Mouse (Mus musculus) intestine, postnatal 0 days (tissue): Measurements from ENCODE around the gene Larp4. TPM values are rescaled to one million over a fixed set of nuclear protein-coding genes. Genes with fewer than 3 reads are reported as not detected.
A peak's percentile ranks its signal among the peaks of the same experiment; 100 is the strongest.

Experiments
- ATAC-seq: fragments of 200-750 bp; cut with Nextera tagmentation; 2 replicates; pipeline ENCODE4 v1.8.0; 2017; ENCODE audit warnings: mild to moderate bottlenecking, moderate TSS enrichment, moderate library complexity
- H3K27ac ChIP-seq: fragments of 300-500 bp; sonication (generic); 2 replicates; pipeline ENCODE4 v1.5.1; 2014; ENCODE audit warnings: mild to moderate bottlenecking, low read depth, low read length, moderate library complexity
- H3K27me3 ChIP-seq: fragments of 300-500 bp; sonication (generic); replicated peaks from 2 replicates; pipeline ENCODE4 v1.6.1; 2014; ENCODE audit warnings: low read length, mixed read lengths; ENCODE audit not compliant: control insufficient read depth, insufficient read depth
- H3K36me3 ChIP-seq: fragments of 300-500 bp; sonication (generic); 2 replicates; pipeline ENCODE4 v1.6.1; 2014; ENCODE audit warnings: mild to moderate bottlenecking, moderate library complexity; ENCODE audit not compliant: control insufficient read depth, insufficient read depth
- H3K4me1 ChIP-seq: fragments of 300-500 bp; sonication (generic); replicated peaks from 2 replicates; pipeline ENCODE4 v1.6.1; 2014; ENCODE audit warnings: antibody characterized with exemption, low read length, mixed read lengths; ENCODE audit not compliant: control insufficient read depth, insufficient read depth
- H3K4me2 ChIP-seq: fragments of 300-500 bp; sonication (generic); replicated peaks from 2 replicates; pipeline ENCODE4 v1.6.1; 2014; ENCODE audit warnings: low read depth, mild to moderate bottlenecking, moderate library complexity
- H3K4me3 ChIP-seq: fragments of 300-500 bp; sonication (generic); 2 replicates; pipeline ENCODE4 v1.5.1; 2014; ENCODE audit warnings: low read depth, low read length
- H3K9ac ChIP-seq: fragments of 300-500 bp; sonication (generic); 2 replicates; pipeline ENCODE4 v1.6.1; 2014; ENCODE audit warnings: mild to moderate bottlenecking, low read depth, low read length
- H3K9me3 ChIP-seq: fragments of 300-500 bp; sonication (generic); 2 replicates; pipeline ENCODE4 v1.6.1; 2016; ENCODE audit warnings: mixed run types; ENCODE audit not compliant: control insufficient read depth
- CTCF ChIP-seq: sonication (generic); IDR thresholded peaks from 2 replicates; pipeline ENCODE4 v1.5.1; 2016; ENCODE audit warnings: low read depth, mild to moderate bottlenecking, control low read depth, antibody characterized with exemption, moderate library complexity
- WGBS: fragments of 180-500 bp; shearing (Covaris S2); extraction: QIAGEN DNeasy Blood & Tissue Kit; methylation state at CpG from one replicate; pipeline ENCODE4 v1.1.7; 2014; 5-methylcytosine and 5-hydroxymethylcytosine counted together
- polyA plus RNA-seq: library from polyadenylated mRNA; unstranded; fragments of >200 nt; fragmentation: Nextera tagmentation; extraction: Ambion mirVana; gene quantifications from 2 replicates; pipeline ENCODE4 v1.2.1, GENCODE M21; 2015

The Larp4 gene
- polyA plus RNA-seq, 1 experiment from 2014 or later: 29.7 TPM

DNA sequence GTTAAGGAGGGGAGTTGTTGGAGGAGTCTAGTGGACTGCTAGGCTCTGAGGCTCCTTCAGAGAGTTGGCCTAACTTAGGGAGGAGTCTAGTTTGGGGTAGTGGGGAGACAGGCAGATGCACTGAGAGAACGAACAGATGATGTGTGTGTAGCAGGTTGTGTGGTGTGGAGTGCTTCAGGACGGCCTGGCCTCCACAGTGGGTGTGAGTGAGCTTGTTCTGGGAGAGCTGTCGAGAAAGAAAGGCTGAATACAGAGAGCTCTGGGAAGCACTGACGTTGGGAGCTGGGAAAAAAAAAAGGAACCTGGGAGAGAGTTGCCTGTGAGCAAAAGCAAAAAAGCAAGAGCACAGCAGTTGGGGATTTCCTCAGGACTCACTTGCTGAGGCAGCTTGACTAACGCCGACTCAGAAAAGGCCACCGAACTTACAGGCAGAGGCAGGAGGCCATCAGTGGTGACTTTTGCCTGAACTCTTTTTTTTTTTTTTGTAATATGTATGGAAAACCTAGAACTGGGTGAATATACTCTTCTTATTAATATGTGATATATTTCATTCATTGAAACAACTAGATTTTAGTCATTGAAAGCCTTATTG is 79.7 kb downstream of the Larp4 start:
- Histone ChIP-seq H3K4me2 (no peak overlapping the region), H3K27me3 (no peaks in the 10 kb centered on the region), H3K9me3 (no peaks in the 10 kb centered on the region), H3K4me3 (no peak overlapping the region), H3K9ac (no peak overlapping the region), H3K4me1 (no peaks in the 10 kb centered on the region), H3K36me3 (peaks cover 4% of the 10 kb centered on the region; the same call in 1 of the 2 replicates), H3K27ac (no peak overlapping the region)
- TF ChIP-seq CTCF: no peak
- WGBS: 81% methylated on average over 7 of the region's 7 CpGs
- no peak for ATAC-seq

DNA sequence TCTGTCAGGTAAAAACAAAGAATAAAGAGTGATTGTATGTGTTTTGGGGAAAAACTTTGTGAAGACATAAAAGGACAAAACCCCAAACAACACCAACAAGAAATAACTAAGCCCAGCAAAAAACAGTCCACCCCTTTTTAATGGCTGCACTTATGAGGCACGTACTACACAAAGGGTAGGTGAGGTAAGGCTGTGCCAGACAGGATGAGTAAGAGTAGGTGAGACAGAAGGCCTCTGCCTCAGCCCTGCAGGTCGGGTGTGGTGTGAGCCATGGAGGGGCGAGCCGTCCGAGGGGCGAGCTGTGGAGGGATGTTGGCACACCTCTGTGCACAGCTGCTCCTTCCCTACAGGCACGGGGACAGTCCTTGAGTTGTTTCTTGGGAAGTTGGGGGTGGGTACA is 81.1 kb downstream of the Larp4 start:
- H3K4me2 ChIP-seq: no peak overlapping the region
- no peak overlapping the region for H3K9ac ChIP-seq
- no peak overlapping the region for H3K27ac ChIP-seq
- peak; percentile 41; the same call in 1 of the 2 replicates for ATAC-seq
- H3K9me3 ChIP-seq: no peaks in the 10 kb centered on the region
- peaks cover 4% of the 10 kb centered on the region; the same call in 1 of the 2 replicates for H3K36me3 ChIP-seq
- WGBS: 45% methylated on average over 7 of the region's 7 CpGs
- no peaks in the 10 kb centered on the region for H3K4me1 ChIP-seq
- no peaks in the 10 kb centered on the region for H3K27me3 ChIP-seq
- H3K4me3 ChIP-seq: no peak overlapping the region
- no peak for TF ChIP-seq CTCF

DNA sequence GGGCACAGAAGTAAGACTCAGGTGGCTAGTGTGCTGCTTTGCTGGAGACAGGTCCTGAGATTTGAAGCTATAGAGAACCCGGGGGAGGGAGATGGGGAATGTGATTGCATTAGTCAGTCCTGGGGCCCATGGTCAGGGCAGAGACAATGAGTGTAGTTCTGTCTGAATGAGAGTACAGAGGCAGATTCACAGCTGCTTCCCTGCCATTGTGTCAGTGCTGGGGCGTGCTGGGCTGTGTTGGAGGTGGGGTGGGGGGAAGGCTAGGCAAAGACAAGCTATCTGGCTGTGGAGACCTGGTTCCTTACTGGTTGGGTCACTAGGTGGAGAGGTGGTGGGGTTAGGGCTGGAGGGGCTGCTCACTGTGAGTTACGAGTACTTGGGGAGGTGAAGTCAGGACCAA is 82.9 kb downstream of the Larp4 start:
- Histone ChIP-seq H3K27ac (no peak overlapping the region), H3K9me3 (no peaks in the 10 kb centered on the region), H3K4me1 (no peaks in the 10 kb centered on the region), H3K9ac (no peak overlapping the region), H3K4me2 (no peak overlapping the region), H3K27me3 (no peaks in the 10 kb centered on the region), H3K36me3 (no peaks in the 10 kb centered on the region), H3K4me3 (no peak overlapping the region)
- 55% methylated on average over 3 of the region's 3 CpGs for WGBS
- ATAC-seq: no peak
- TF ChIP-seq CTCF: no peak

DNA sequence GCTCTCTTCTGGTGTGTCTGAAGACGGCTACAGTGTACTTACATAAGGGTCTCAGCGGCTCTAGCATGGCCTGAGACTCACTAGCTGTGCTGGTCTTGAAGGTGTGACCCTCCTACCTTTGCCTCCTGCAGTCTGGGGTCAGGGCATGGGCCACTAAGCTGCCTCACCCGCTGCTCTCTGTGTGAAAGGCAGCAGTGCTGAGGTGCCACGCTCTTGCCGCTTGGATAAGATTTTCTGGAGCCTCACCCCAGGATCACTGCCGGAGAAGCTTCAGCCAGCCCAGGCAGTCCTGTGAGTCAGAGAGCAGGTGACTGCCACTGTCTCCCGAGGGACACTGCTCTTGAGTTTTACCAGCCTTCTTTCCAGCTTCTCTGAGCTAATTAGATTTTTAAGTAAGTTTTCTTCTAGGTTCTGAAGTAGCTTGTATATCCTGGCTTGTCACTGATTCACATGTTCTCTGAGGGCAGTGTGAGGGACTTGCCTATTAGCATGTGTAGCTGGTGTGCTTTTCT is 86.6 kb downstream of the Larp4 start:
- no peak overlapping the region for H3K9ac ChIP-seq
- no peak overlapping the region for H3K4me2 ChIP-seq
- no peak for TF ChIP-seq CTCF
- peak; percentile 23; the same call in 1 of the 2 replicates for ATAC-seq
- 77% methylated on average over 7 of the region's 7 CpGs for WGBS
- no peaks in the 10 kb centered on the region for H3K27me3 ChIP-seq
- 0 out of 2 replicates have a peak, but pooled peaks cover 3% of the 10 kb centered on the region for H3K36me3 ChIP-seq
- no peak overlapping the region for H3K27ac ChIP-seq
- H3K4me1 ChIP-seq: no peaks in the 10 kb centered on the region
- no peak overlapping the region for H3K4me3 ChIP-seq
- no peaks in the 10 kb centered on the region for H3K9me3 ChIP-seq

DNA sequence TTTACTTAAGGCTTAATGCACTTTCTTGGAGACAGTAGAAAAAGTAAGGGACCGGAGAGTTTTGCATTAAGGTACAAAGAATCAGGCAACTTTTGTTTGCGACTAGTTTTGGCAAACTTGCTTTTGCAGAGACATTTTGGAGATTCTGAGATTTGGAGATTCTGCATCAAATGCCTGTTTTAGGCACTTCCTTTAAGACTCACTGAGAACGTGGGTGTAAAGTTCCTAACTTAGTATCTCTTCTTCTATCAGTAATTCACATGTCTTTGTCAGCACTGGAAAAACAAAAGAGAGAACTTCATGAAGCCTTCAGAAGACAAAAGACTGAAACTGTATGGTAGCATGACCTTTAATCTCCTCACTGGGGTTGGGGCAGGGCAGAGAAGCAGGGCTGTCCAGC is 87.8 kb downstream of the Larp4 start:
- no peak for ATAC-seq
- Histone ChIP-seq H3K9me3 (no peaks in the 10 kb centered on the region), H3K36me3 (0 out of 2 replicates have a peak, but pooled peaks cover 3% of the 10 kb centered on the region), H3K27me3 (no peaks in the 10 kb centered on the region), H3K4me3 (no peak overlapping the region), H3K27ac (no peak overlapping the region), H3K9ac (no peak overlapping the region), H3K4me1 (no peaks in the 10 kb centered on the region), H3K4me2 (no peak overlapping the region)
- TF ChIP-seq CTCF: no peak
- WGBS: 76% methylated on average over 3 of the region's 3 CpGs

DNA sequence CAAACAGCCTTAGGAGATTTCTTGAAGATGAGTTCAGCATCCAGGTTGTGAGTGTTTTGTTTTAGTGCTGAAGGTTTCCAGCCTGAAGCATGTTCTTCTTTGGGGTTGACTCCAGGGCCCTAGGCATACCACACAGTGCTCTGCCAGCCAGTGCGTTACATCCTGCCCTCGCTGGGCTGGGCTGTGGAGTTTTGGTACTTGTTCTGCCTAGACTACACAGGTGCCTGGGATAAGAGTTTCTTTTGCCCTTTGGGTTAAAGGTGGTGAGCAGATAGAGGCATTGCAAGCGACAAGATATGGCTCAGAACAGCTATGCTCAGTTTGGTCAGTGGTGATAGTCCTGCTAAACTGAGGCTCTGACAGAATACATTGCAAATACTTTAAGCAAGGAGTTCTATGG is 88.3 kb downstream of the Larp4 start:
- Histone ChIP-seq H3K4me3 (no peak overlapping the region), H3K4me2 (no peak overlapping the region), H3K9ac (no peak overlapping the region), H3K27me3 (no peaks in the 10 kb centered on the region), H3K9me3 (no peaks in the 10 kb centered on the region), H3K36me3 (0 out of 2 replicates have a peak, but pooled peaks cover 3% of the 10 kb centered on the region), H3K27ac (no peak overlapping the region), H3K4me1 (no peaks in the 10 kb centered on the region)
- no peak for TF ChIP-seq CTCF
- 69% methylated on average over 3 of the region's 3 CpGs for WGBS
- ATAC-seq: no peak
